Mouse (Mus musculus): Measurements from ENCODE around the gene Stxbp5l.
"Not testable (repeated sequence)": the region's sequence is repeated elsewhere in the genome, so short reads cannot be mapped to it uniquely, and the experiment has no call there.

The Stxbp5l gene

GRCm38 (mm10) chr16:37280206-37280605 lies 104.6 kb downstream of the Stxbp5l start:
- DNase-seq (ENCODE audit: low spot score in 2 of 2), result no peak

- no peak for DNase-seq (ENCODE audit: low spot score in 2 of 2)
Observed at GRCm38 (mm10) chr16:37273681-37274080, 111.1 kb downstream of the Stxbp5l start.

- no peak for DNase-seq (ENCODE audit: low spot score in 2 of 2)
Observed at GRCm38 (mm10) chr16:37261678-37262077, 123.1 kb downstream of the Stxbp5l start.

- DNase-seq (ENCODE audit: low spot score in 2 of 2), result no peak
Observed at GRCm38 (mm10) chr16:37219151-37219550, 165.6 kb downstream of the Stxbp5l start.

GRCm38 (mm10) chr16:37208783-37209182 lies 176.0 kb downstream of the Stxbp5l start:
- no peak for DNase-seq (ENCODE audit: low spot score in 2 of 2)

GRCm38 (mm10) chr16:37194152-37194551 lies 190.6 kb downstream of the Stxbp5l start:
- no peak for DNase-seq (ENCODE audit: low spot score in 2 of 2)

GRCm38 (mm10) chr16:37125190-37125589 lies 259.6 kb downstream of the Stxbp5l start:
- not testable (repeated sequence) for DNase-seq (ENCODE audit: low spot score in 2 of 2)

- peak; percentile 21 to 56 for DNase-seq (ENCODE audit: low spot score in 2 of 2)
Observed at GRCm38 (mm10) chr16:37109285-37109684, 275.5 kb downstream of the Stxbp5l start.

GRCm38 (mm10) chr16:37108763-37109162 lies 276.0 kb downstream of the Stxbp5l start:
- DNase-seq (ENCODE audit: low spot score in 2 of 2), result no peak

GRCm38 (mm10) chr16:37094169-37094833 lies 290.5 kb downstream of the Stxbp5l start:
- no peak for DNase-seq (ENCODE audit: low spot score in 2 of 2)

GRCm38 (mm10) chr16:37089648-37090047 lies 295.1 kb downstream of the Stxbp5l start:
- DNase-seq (ENCODE audit: low spot score in 2 of 2), result no peak

GRCm38 (mm10) chr16:37072354-37072753 lies 312.4 kb downstream of the Stxbp5l start:
- no peak for DNase-seq (ENCODE audit: low spot score in 2 of 2)
